Mouse (Mus musculus) thymus, adult 2 months (tissue): Measurements from ENCODE around the gene Grrp1.

Experiments used
- CTCF ChIP-seq: fragments of 200-500 bp; IDR thresholded peaks from 2 replicates; pipeline ENCODE4 v1.5.1; 2012; ENCODE audit warnings: mild to moderate bottlenecking, control low read depth, low read length, moderate library complexity, borderline replicate concordance; ENCODE audit not compliant: control insufficient read depth, poor library complexity, insufficient read depth; ENCODE audit errors: extremely low read depth
- POLR2A ChIP-seq: fragments of 200-500 bp; IDR thresholded peaks from 2 replicates; pipeline ENCODE4 v1.6.1; 2012; ENCODE audit warnings: mild to moderate bottlenecking, low read length, control low read depth, moderate library complexity; ENCODE audit not compliant: control insufficient read depth, poor library complexity, insufficient read depth; ENCODE audit errors: extremely low read depth

DNA sequence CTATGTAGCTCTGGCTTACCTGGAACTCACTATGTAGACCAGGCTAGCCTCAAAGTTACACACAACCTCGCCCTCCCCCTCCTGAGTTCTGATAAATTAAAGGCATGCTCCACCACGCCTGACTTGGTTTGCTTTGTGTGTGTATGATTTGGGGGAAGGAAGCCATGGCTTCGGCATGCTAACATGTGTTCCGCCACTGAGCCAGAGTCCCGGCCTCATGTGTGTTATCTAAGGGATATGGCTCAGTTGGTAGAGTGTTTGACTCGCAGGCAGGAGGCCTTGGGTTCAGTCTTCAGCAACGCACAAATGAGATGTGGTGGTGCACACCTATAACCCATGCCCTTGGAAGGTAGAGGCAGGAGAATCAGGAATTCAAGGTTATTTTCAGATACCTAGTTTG, 18.1 kb upstream of the Grrp1 start:
- no peak for TF ChIP-seq POLR2A
- TF ChIP-seq CTCF = no peak
